Mouse (Mus musculus) bone marrow, adult 2 months (tissue): Measurements from ENCODE around the gene Rarb.

Source experiments
- CTCF ChIP-seq: fragments of 200-500 bp; IDR thresholded peaks from 2 replicates; pipeline ENCODE4 v1.5.1; 2011; ENCODE audit warnings: low read length, control low read depth; ENCODE audit not compliant: control insufficient read depth, insufficient read depth
- POLR2A ChIP-seq: fragments of 200-500 bp; IDR thresholded peaks from 2 replicates; pipeline ENCODE4 v1.6.1; 2011; ENCODE audit warnings: low read depth, mild to moderate bottlenecking, control low read depth, low read length, borderline replicate concordance; ENCODE audit not compliant: control insufficient read depth

- TF ChIP-seq CTCF (no peak), POLR2A (no peak)
These were observed 340.2 kb downstream of the Rarb start for GRCm38 (mm10) chr14:16478606-16479323.
